9 mouse cellular contexts compared by ENCODE assay signal in genomic region chr16:44238835-44239263, GRCm38 (mm10).
DNase-seq lines count a peak whose midpoint lies in the region; ATAC-seq and TF ChIP-seq lines count a peak whose summit lies in the region.
"Had no signal": no experiment of that assay in that cellular context is flagged by ENCODE, and none has a peak within 500 bp of the region (broad histone marks: within the 10 kb centered on the region; RNA-seq: fewer than 3 reads in every experiment).

No protein-coding gene starts in this region.

- no peak for TF ChIP-seq EP300 in heart, postnatal 0 days (IDR thresholded peaks at IDR 0.05; ENCODE audit: low read depth)

- no peak for TF ChIP-seq CTCF in forebrain, postnatal 0 days (IDR thresholded peaks at IDR 0.05; ENCODE audit: low read depth)
- no peak for TF ChIP-seq CTCF in heart, postnatal 0 days (IDR thresholded peaks at IDR 0.05; ENCODE audit: low read depth)

- H3K4me2 ChIP-seq in limb, embryonic 12.5 days, result no peak overlapping the region
- H3K4me2 ChIP-seq in forebrain, postnatal 0 days (ENCODE audit: low read depth), result no peak overlapping the region
- H3K4me2 ChIP-seq in heart, postnatal 0 days (ENCODE audit: low read depth, low read length), result peak overlapping the region; percentile 49

- DNase-seq in limb, embryonic 10.5 days (ENCODE audit: low spot score), result no peak
- peak; percentile 54 for DNase-seq in forebrain, postnatal 0 days
- DNase-seq in heart, postnatal 0 days (ENCODE audit: low spot score), result no peak
- DNase-seq in right cerebral cortex, postnatal 14 days, result peak; percentile 18
- no peak for DNase-seq in adipocyte (ENCODE audit: low spot score)
- DNase-seq in cerebellum, adult 8-10 months, result no peak
- DNase-seq: kidney, adult 8-10 months had no signal

- WGBS in limb, embryonic 12.5 days, result 54% methylated on average over 10 of the region's 10 CpGs
- WGBS in limb, embryonic 10.5 days, result 66% methylated on average over 10 of the region's 10 CpGs
- 52% methylated on average over 10 of the region's 10 CpGs for WGBS in forebrain, postnatal 0 days
- WGBS in heart, postnatal 0 days, result 25% methylated on average over 10 of the region's 10 CpGs

- H3K27me3 ChIP-seq in limb, embryonic 12.5 days, result no peaks in the 10 kb centered on the region; the same call in 1 of the 2 replicates
- no peaks in the 10 kb centered on the region for H3K27me3 ChIP-seq in limb, embryonic 10.5 days (ENCODE audit: low read depth, poor library complexity, severe bottlenecking)
- no peaks in the 10 kb centered on the region for H3K27me3 ChIP-seq in forebrain, postnatal 0 days (ENCODE audit: insufficient read depth, low read length)
- no peaks in the 10 kb centered on the region for H3K27me3 ChIP-seq in heart, postnatal 0 days (ENCODE audit: control insufficient read depth, insufficient read depth, low read length)

- no peaks in the 10 kb centered on the region for H3K36me3 ChIP-seq in limb, embryonic 12.5 days
- no peaks in the 10 kb centered on the region for H3K36me3 ChIP-seq in limb, embryonic 10.5 days
- no peaks in the 10 kb centered on the region for H3K36me3 ChIP-seq in forebrain, postnatal 0 days (ENCODE audit: insufficient read depth)
- H3K36me3 ChIP-seq in heart, postnatal 0 days (replicated peaks; ENCODE audit: control insufficient read depth, insufficient read depth, low read length), result no peaks in the 10 kb centered on the region

- no peak overlapping the region for H3K27ac ChIP-seq in limb, embryonic 12.5 days
- H3K27ac ChIP-seq in limb, embryonic 10.5 days, result no peak overlapping the region
- no peak overlapping the region for H3K27ac ChIP-seq in forebrain, postnatal 0 days (ENCODE audit: low read depth, low read length)
- H3K27ac ChIP-seq in heart, postnatal 0 days (ENCODE audit: low read depth), result peak overlapping the region; percentile 25; the same call in 1 of the 2 replicates
- H3K27ac ChIP-seq: liver, embryonic 14.5 days had no signal

- no peaks in the 10 kb centered on the region for H3K9me3 ChIP-seq in limb, embryonic 12.5 days
- H3K9me3 ChIP-seq in limb, embryonic 10.5 days (replicated peaks), result no peaks in the 10 kb centered on the region
- no peaks in the 10 kb centered on the region for H3K9me3 ChIP-seq in forebrain, postnatal 0 days (ENCODE audit: low read length)
- no peaks in the 10 kb centered on the region for H3K9me3 ChIP-seq in heart, postnatal 0 days (replicated peaks; ENCODE audit: control insufficient read depth, low read length)

- H3K4me3 ChIP-seq in limb, embryonic 12.5 days (replicated peaks), result no peak overlapping the region
- no peak overlapping the region for H3K4me3 ChIP-seq in limb, embryonic 10.5 days
- H3K4me3 ChIP-seq in forebrain, postnatal 0 days (ENCODE audit: low read depth, low read length), result no peak overlapping the region
- 0 out of 2 replicates have a peak overlapping the region, but pooled peaks have one; percentile 15 for H3K4me3 ChIP-seq in heart, postnatal 0 days (ENCODE audit: low read depth, low read length)

- no peak overlapping the region for H3K9ac ChIP-seq in limb, embryonic 12.5 days (replicated peaks)
- H3K9ac ChIP-seq in forebrain, postnatal 0 days, result no peak overlapping the region
- no peak overlapping the region for H3K9ac ChIP-seq in heart, postnatal 0 days (replicated peaks; ENCODE audit: low read depth, low read length)
- H3K9ac ChIP-seq: liver, embryonic 14.5 days had no signal

- peak; percentile 70 for ATAC-seq in limb, embryonic 12.5 days (ENCODE audit: insufficient number of reproducible peaks, insufficient read depth, low FRiP score, low TSS enrichment, low read depth)
- peak; percentile 89 for ATAC-seq in forebrain, postnatal 0 days
- ATAC-seq in heart, postnatal 0 days (ENCODE audit: insufficient read depth, low read depth), result peak; percentile 60

- no peaks in the 10 kb centered on the region for H3K4me1 ChIP-seq in limb, embryonic 12.5 days (replicated peaks)
- no peaks in the 10 kb centered on the region for H3K4me1 ChIP-seq in limb, embryonic 10.5 days
- H3K4me1 ChIP-seq in forebrain, postnatal 0 days (ENCODE audit: insufficient read depth), result no peaks in the 10 kb centered on the region
- H3K4me1 ChIP-seq in heart, postnatal 0 days (ENCODE audit: control insufficient read depth, insufficient read depth), result peaks cover 10% of the 10 kb centered on the region; the same call in 1 of the 2 replicates

Comparison
In these comparisons a context has a peak if more than half of its experiments do, and no peak if none do; other contexts are left out.
1. DNase-seq: peak in forebrain, postnatal 0 days (single experiment) and right cerebral cortex, postnatal 14 days (single experiment); none in limb, embryonic 10.5 days (single experiment), heart, postnatal 0 days (single experiment), adipocyte (single experiment) and cerebellum, adult 8-10 months (single experiment).
2. Peak in every context shown above with its lines, with median percentiles within 50 percentile points of each other: ATAC-seq.